Mouse (Mus musculus): ENCODE measurements around the gene Pycr1. TPM values are rescaled to one million over a fixed set of nuclear protein-coding genes. Genes with fewer than 3 reads are reported as not detected.

Gene Pycr1
- total RNA-seq, 4 experiments from 2014 or later = 1.5 to 2.3 (median 1.8) TPM

DNA sequence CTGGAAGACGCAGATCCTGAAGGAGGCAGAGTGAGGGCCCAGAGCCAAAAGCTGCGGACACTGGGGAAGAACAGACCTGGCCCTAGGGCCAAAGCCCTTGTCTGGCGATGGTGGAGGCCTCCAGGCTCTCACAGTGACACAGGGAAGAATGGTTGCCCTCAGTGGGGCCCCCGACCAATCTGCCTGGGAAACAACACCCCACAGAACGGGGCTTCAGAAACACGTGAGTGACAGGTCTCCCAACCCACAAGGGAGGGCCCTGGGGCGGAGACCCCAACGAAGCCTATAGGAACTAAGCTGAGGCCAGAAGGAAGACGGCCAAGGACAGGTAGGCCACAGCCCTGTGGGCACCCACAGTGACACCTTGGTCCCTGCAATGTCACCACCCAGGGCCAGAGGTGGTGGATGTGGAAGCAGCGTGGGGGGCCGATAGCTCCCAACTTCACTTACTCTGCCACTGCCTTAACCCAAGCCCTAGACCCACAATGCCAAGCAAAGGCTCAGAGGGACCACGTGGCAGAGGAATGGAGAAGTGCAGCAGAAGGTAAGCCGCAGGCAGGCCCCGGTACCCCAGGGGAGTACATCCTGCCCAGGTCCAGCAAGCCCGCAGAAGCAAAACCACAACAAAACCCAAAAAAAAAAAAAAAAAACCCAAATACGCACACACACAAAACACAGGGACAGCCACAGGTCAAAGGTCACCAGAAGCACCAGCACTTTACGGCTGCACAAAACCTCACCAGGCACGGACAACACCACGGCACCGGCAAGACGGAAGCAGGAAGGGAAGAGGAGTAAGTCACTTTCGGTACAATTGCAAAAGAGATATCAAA lies 15.9 kb downstream of the Pycr1 start:
- DNase-seq (ENCODE audit: low spot score in 2 of 2) = no peak

DNA sequence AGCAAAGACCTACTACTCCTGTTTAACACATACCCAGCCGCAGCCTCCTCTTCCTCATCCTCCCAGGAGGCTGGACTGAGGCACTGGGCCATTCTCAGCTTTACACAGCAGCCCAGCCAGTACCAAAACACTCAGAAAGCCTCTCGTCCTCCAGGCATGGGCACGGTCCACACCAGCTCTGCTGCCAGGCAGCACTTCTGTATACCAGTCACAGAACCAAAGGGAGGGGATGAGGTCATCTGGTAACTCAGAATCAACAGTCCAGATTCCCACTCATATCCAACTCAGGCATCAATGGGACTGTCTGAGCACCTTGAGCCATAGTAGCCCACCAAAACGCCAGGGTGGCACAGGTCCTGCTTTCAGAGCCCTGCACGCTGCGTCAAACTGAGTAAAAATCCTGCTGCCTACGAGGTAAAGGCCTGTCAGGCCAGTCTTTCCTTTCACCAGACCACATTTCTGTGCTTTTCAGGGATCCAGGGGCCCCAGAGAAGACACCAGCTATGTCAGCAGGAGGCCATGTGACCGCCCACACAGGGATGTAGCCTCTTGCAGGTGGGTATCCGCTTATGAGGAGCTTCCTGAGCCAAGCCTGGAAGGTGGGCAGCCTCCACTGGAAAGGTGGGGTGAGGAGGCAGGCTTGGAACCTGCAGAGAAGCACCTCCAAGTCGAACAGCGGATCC lies 16.6 kb downstream of the Pycr1 start:
- no peak for DNase-seq (ENCODE audit: low spot score in 2 of 2)

DNA sequence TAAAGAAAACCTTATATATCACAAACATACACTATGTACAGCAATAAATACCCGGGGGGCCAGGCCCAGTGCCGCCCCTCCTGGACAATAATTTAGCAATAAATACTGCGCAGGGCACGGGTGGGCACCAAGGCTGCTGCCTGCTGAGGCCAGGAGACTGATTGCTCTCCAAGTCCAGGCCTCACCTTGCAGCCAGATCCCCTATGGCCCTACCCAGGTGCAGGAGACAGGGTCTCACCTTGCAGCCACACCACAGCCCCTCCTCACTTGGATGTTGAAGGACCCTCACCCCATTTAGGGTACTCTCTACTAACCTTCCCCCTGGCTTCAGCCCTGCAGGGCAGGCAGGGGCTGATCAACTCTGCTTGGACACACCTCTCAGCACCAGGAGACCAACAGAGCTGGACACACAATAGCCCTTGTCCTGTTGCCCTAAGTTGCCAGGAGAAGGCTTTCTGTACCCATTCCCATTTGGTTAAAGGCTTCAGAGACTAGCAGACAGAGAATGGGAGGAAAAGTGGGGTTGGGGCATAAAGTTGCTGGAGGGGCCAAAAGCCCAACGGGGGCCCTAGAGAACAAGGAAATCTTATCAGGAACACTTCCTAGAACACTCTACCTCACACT lies 18.3 kb downstream of the Pycr1 start, which contains the start of gene Sirt7:
Gene Sirt7 (minus strand): TSS at position 89 of the 624 bp plus-strand sequence.
- DNase-seq (ENCODE audit: low spot score in 2 of 2) = no peak

DNA sequence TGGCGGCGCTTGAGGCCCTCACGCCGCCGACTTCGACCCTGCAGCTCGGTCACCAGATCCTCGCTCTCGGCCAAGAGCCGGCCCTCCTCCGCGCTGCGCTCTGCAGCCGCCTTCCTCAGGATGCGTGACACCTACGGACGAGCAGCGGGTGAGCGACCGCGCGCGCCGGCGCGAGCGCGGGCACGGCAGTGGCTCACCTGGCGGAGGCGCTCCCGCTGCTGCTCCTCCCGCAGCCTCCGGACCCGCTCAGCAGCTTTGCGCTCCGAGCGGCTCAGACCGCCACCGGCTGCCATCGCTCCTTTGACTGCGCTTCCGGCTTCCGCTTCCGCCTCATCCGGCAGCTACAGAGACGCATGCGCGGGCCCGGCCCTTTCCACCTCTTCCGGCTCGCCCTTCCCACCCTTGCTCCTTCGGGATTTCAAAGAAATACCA lies 18.9 kb downstream of the Pycr1 start:
- peak; percentile 66 to 76 for DNase-seq (ENCODE audit: low spot score in 2 of 2)

DNA sequence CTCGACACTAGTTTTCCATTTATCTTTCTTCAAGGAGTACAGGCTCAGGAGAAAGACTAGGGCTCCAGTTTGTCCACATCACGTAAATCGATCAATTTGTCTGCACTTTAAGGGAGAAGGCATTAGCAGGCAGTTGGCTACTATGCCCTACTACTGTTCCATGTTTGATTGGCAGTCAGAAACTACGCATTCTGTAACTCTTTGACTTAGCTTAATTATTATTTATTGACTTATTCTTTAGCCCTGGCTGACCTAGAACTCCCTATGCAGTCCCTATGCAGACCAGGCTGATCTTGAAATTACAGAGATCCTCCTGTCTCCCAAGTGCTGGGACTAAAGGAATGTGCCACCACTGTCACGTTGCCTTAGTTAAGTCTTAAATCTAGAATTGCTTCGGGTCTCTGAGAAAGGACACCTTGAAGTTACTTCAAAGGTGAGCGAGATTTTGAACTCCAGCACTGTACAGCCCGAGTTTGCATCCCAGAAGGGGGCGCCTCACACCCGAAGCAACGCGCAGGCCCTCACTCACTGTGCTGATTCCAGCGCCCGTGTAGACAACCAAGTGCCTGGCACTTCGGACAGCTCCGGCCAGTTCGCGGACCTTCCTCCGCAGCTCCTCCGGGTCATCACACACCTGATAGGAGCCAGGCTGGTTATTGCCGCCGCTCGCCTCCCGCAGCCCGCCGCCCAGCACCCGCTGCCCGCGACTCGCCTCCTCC lies 19.4 kb downstream of the Pycr1 start:
- no peak for DNase-seq (ENCODE audit: low spot score in 2 of 2)

DNA sequence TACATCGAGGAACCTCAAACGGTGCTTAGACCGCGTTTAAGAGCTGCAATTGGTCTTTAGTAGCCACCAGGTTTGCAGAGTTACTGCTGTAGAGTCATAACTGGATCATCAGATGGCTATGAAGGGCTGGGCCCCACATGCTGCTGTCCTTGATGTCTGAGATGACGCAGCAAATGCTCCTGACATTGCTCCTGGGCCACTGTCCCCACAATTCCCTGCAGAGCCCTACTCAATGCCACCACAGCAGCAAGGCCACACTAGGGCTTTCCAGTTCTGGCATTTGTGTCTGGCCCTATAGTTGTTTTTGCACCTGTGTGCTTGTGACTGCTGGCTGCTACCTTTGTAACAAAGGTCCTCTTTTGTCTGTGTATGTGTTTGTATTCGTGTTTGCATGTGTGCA lies 20.8 kb downstream of the Pycr1 start:
- DNase-seq (ENCODE audit: low spot score in 2 of 2) = no peak

DNA sequence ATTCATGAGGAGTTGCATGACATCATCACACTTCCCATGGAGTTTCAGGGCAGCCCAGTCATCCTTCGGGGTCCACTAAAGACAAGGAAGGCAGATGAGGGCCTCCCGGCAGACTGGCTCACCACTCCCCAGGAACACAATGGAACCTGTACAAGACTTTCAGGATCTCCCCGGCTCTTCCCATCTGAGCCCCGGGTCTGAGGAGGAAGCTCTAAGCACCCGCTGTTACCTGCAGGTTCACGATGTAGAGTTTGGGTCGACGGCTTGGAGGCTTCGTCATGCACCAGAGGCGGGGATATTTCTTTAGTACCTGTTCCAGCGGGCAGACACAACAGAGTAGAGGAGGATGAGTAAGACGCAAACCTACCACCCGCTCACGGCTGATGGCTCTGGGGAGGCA lies 23.4 kb downstream of the Pycr1 start:
- DNase-seq (ENCODE audit: low spot score in 2 of 2) = no peak

DNA sequence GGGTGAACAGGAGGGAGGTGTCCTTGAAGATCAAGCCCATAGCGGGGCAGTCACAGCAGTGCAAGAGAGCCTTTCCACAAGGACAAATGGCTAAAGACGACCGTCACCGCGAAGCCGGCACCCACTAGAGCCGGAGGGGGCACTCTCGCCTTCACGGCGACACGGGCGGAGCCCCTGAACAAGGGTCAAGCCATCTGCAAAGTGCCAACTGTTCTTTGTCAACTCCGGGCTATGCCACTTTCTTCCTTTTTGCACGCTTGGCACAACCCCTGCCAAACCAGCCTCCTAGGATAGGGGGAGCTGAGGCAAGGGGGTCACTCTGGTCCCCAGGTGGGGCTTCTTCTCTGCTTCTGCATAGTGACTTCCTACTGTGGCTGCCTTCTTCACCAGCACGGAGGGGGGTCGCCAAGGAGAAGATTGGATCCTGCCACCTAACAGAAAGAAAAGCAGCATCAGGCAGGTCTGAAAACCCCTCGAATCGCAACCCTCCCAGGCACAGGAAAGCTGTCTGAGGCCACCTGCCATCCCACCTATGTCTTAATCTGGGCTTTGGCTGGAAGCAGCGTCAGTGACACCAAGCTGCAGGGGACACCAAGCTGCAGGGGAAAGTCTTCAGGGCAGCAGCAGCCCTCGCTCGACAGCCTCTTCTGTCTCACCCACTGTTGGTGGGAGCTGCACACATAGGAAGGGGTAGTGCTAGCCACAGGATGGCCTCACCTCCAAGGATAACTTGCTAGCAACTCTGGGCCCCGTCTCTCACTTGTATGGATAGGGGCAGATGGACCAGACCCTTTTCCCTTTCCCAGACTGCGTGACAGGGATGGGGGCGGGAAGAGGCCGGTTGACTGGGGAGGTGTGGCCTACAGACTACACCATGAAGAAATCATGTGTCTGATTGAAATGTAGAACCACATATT lies 24.7 kb downstream of the Pycr1 start:
- DNase-seq (ENCODE audit: low spot score in 2 of 2) = no peak

DNA sequence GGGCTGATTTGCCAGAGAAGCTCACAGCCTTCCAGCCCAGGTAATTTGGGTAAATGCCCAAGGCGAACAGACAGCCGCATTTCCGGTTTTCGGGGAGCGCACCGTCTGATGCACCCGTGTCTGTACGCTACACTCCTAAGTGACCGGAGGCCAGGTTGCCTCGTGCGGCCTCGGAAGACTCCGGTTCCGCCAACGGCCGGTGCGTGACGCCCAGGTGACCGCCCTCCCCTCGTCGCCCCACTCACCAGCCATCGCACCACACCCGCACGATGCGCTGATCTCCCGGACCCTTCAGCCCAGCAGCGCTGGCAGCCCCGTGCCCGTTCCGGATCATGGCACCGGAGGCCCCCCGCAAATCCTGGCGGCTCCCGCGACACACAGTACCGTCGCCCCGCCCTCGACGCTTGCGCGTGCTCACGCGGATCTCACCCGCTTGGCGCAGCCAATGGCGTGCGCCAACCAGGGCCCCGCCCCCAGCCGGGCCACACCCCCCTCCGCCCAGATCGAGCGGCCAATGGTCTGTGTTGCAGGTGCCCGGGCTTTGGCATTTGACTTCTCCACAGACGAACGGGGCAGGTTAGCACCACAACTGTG lies 26.0 kb downstream of the Pycr1 start, which contains the start of gene Pcyt2:
Gene Pcyt2 (minus strand): TSS at position 418 of the 594 bp plus-strand sequence.
- DNase-seq (ENCODE audit: low spot score in 2 of 2) = peak; percentile 80 to 90

DNA sequence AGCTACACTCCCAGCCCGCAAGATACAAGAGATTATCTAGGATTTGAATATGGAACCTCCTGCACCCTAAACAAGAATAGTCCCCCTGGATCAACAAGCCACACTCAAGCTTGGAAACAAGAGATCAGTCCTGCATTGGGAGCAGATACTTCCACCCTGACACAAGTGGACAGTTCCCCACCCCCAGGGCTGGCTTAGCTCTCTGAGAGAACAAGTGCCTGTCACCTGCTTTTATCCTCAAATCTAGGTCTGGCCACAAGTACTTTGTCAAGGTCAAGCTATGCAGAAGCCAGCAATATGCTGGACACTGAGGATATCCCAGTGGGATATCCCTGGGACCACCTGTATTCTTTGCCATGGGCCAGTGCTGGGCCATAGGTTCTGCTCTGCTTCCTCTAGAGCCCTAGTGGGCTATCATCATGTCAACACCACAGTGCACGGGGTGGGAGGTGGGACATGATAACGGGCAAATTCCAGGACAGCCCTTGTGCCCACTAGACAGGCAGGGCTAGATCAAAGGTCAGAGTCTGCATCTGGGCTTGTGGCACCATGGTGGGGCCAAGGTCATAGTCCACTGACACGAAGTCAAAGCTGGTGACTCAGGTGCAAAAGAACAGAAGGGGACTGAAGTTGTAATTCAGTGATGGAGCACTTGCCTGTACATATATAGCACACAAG lies 26.8 kb downstream of the Pycr1 start:
- no peak for DNase-seq (ENCODE audit: low spot score in 2 of 2)

DNA sequence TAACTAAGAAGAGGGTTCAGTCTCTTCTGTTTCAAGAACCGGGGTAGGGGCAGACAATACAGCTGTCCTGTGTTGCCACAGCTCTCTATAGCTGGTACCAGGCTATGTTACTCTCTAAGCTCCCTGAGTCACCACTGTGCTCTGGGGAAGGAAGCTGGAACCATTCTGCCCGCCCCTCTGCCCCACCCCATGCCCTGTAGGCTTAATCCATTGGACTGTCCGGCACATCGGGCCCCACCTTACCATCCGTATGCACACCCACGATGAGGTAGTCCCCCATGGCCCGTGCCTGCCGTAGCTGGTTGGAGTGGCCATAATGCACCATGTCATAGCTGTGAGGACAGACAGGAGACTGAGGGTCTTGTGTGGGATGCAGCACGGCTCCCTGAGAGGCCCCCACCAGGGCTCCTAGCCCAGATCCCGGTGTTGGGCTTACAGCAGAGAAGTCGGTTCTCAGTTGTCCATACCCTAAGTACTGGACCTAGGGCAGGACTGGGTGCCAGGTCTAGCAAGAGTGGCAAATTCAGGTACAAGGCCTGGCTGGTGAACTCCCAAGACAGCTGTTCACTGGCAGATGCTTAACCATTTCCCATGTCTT lies 27.9 kb downstream of the Pycr1 start:
- DNase-seq (ENCODE audit: low spot score in 2 of 2) = no peak

DNA sequence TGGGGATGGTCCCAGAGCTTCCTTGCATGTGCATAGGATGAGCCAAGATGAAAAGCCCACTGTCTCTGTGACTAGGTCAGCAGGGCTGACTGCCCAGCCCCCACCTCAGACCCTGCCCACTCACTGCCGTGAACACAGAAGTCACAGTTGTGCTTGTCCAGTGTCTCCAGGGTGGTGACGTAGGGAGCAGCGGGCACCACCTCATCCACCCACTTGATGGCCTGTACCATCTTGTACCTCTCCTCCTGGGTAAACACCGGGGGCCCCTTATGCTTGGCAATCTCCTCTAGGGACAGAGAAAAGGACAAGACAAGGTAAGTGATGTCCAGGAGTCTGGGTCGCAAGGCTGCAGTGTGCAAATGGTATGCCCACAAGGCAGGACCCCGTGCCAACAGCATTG lies 28.4 kb downstream of the Pycr1 start:
- DNase-seq (ENCODE audit: low spot score in 2 of 2) = no peak

DNA sequence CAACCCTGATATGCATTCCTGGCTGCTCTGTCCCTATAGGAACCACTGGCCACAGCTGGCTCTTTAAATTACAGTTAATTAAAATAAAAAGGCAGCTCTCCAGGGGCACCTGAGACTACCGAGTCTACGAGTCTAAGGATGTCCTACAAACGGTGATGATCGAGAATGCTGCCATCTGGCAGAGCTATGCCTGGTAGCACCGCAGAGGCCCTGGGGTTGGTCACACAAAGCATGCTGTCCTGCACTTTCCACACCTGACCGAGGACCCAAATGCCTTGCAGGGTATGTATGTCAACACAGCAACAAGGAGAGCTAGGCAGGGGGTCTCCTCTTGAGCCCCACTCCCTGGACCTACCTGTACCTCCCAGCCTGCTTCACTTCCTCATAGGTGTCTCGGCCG lies 29.6 kb downstream of the Pycr1 start:
- DNase-seq (ENCODE audit: low spot score in 2 of 2) = no peak

DNA sequence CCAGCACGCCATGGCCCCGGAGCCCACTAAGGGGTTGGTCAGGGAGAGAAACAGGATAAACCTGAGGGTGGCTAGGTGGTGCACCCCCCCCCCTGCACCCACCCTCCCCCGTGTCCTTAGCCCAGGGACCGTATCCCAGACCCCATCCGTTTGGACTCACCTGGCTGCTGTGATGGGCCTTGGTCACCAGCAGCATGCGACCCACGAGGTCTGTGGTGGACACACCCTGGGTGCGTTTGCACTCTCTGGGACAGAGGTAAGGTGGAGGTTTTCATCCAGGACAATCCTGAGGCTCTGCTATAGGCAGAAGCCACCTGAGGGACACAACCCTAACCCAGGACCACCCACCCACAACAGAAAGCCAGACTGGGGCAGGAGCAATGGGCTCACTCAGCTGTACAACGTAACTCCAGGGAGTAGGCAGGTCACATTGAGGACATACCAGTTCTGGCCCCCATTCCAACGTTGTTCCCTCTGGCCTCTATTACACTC lies 30.0 kb downstream of the Pycr1 start:
- no peak for DNase-seq (ENCODE audit: low spot score in 2 of 2)

DNA sequence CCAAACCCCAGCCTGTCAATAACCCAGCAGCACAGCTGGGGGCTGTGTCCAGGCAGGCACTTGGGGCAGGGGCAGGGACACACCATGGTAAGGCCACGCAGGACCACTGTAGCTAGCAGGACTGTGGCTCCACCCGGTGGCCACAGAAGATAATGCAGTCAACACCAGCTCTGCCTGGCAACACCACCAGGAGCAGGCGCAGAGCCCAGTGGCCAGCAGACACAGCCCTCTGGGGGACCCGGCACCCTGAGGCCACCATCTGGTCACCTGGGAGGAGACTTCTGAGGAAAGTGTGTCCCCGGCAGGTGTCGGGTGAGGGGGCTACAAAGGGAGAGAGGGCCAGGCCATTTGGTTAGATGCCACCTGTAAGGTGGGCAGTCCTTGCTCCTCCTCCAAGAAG lies 30.8 kb downstream of the Pycr1 start:
- peak in 1 of 2 experiments; percentile 42 for DNase-seq (ENCODE audit: low spot score in 2 of 2)

DNA sequence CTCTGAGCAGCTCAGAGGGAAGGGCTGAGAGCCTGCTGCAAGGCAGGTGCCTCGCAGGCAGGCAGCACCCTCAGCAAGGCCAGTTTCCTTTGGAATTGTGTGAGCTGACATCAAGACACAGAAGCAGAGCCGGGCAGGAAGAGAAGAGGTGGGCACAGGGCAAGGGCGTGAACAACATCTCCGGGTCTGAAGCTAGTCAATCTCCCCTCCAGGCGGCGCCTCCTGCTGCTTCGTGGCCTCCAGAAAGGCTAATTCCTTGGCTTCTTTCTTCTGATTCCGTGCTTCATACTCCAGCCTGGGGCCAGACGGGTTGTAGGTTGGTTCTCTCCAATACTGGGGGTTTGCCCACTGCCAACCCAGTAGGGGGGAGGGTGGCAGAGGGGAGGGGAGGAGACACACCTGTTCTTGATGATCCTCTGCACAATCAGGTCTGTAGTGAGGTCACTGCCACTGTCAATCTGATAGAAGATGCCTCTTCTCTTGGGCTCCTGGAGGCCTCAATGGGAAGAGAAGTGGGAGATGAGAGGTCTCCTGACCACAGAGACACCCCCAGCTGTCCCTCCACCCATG lies 33.0 kb downstream of the Pycr1 start:
- DNase-seq (ENCODE audit: low spot score in 2 of 2) = no peak

DNA sequence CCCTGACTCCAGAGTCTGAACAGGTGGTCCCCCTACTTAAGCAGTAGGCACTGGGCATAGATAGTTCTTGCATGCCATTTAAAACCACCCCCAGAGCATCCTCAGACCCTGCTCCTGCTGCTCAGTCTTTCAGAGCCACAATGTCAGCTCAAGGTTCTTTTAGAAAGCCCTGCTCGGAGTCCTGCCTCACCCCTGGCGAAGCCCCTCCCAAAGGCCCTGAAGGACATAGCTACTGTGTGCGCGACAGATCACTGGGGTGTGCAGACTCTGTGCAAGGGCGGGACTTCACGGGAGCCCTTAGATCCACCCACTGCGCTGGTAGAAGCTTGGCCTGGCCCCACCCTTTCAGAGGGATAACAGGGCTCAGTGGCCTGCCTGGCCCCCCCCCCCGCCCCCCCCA lies 34.3 kb downstream of the Pycr1 start:
- DNase-seq (ENCODE audit: low spot score in 2 of 2) = no peak

DNA sequence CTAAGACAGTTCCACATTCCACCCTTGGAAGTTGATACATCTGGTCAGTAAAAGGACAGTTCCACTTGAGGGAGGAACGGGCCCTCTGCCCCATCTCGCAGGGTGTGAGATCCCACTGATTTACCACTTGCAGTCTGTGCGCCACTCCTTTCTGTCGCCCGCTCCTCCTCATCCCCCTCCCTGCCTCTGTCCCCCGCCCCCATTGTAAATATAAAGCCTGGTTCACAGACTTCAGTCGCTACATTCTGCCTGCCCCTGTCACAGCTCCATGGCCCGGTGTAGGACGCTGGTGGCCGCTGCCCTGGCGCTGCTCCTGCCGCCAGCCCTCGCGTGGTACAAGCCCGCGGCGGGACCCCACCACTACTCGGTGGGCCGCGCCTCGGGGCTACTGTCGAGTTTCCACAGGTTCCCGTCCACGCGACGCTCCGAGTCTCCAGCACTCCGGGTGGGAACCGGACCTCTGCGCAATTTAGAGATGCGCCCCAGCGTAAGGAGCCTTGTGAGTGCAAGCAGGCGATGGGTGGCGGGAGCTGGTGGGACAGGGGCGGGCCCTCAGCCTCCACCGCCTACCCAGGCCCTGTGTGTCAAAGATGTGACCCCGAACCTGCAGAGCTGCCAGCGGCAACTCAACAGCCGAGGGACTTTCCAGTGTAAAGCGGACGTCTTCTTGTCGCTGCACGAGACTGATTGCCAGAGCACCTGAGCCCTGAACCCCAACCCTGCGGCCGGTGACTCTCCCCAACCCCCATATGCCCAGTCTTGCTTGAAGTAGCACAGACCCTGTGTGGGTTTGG lies 35.1 kb downstream of the Pycr1 start, which contains the start of gene Npb:
Gene Npb (plus strand): TSS at position 237 of the 794 bp plus-strand sequence.
- DNase-seq (ENCODE audit: low spot score in 2 of 2) = no peak
